Mouse (Mus musculus) kidney, adult 2 months (tissue): Measurements from ENCODE around the gene Spc25. TPM values are rescaled to one million over a fixed set of nuclear protein-coding genes. Genes with fewer than 3 reads are reported as not detected.

Source experiments
- DNase-seq: peaks from one replicate; pipeline ENCODE4 v3.0.0; 2021
- H3K27ac ChIP-seq: fragments of 200-500 bp; 2 replicates; pipeline ENCODE4 v1.5.1; 2012; ENCODE audit warnings: low read depth, low read length, control low read depth, inconsistent platforms; ENCODE audit not compliant: insufficient read depth
- H3K27me3 ChIP-seq: fragments of 200-500 bp; replicated peaks from 2 replicates; pipeline ENCODE4 v1.6.1; 2012; ENCODE audit warnings: mild to moderate bottlenecking, moderate library complexity, low read length, inconsistent platforms; ENCODE audit not compliant: control insufficient read depth, insufficient read depth
- H3K36me3 ChIP-seq: fragments of 200-500 bp; 2 replicates; pipeline ENCODE4 v1.6.1; 2012; ENCODE audit warnings: mild to moderate bottlenecking, moderate library complexity, low read length, inconsistent platforms; ENCODE audit not compliant: control insufficient read depth, insufficient read depth
- H3K4me1 ChIP-seq: fragments of 200-500 bp; 2 replicates; pipeline ENCODE4 v1.6.1; 2011; ENCODE audit warnings: low read length; ENCODE audit not compliant: control insufficient read depth, insufficient read depth
- H3K4me3 ChIP-seq: fragments of 200-500 bp; 2 replicates; pipeline ENCODE4 v1.5.1; 2011; ENCODE audit warnings: mild to moderate bottlenecking, low read depth, low read length, control low read depth; ENCODE audit not compliant: insufficient read depth
- CTCF ChIP-seq: fragments of 200-500 bp; conservative IDR thresholded peaks from 2 replicates; pipeline ENCODE4 v1.5.1; 2011; ENCODE audit warnings: low read depth, mild to moderate bottlenecking, control low read depth, low read length, moderate library complexity, mixed read lengths; ENCODE audit not compliant: insufficient read depth, insufficient read length
- POLR2A ChIP-seq: fragments of 200-500 bp; IDR thresholded peaks from one replicate; pipeline ENCODE4 v1.6.1; 2011; ENCODE audit warnings: low read depth, low read length, control low read depth
- WGBS: fragments of 180-500 bp; shearing (Covaris S2); methylation state at CpG from one replicate; pipeline ENCODE4 v1.1.7; 2018; 5-methylcytosine and 5-hydroxymethylcytosine counted together
- polyA plus RNA-seq: library from polyadenylated mRNA; depleted of rRNA; stranded (reverse); fragments of >200 nt; gene quantifications from 2 replicates; pipeline ENCODE4 v1.2.3, GENCODE M21; 2012

The Spc25 gene
- polyA plus RNA-seq, 1 experiment = 9.3 TPM

GRCm38 (mm10) chr2:69187990-69188389 is 18.0 kb downstream of the Spc25 start:
- 93% methylated on average over 2 of the region's 2 CpGs for WGBS
- Histone ChIP-seq H3K36me3 (no peaks in the 10 kb centered on the region; the same call in 1 of the 2 replicates), H3K27me3 (no peaks in the 10 kb centered on the region), H3K27ac (no peak overlapping the region), H3K4me3 (no peak overlapping the region), H3K4me1 (no peaks in the 10 kb centered on the region)
- DNase-seq = no peak
- TF ChIP-seq CTCF (no peak), POLR2A (no peak)

GRCm38 (mm10) chr2:69179721-69180120 is 26.3 kb downstream of the Spc25 start:
- Histone ChIP-seq H3K4me3 (no peak overlapping the region), H3K27ac (no peak overlapping the region), H3K27me3 (no peaks in the 10 kb centered on the region), H3K36me3 (no peaks in the 10 kb centered on the region), H3K4me1 (no peaks in the 10 kb centered on the region)
- DNase-seq = no peak
- TF ChIP-seq CTCF = no peak
- TF ChIP-seq POLR2A = no peak
- WGBS = 94% methylated on average over 4 of the region's 4 CpGs

- no peaks in the 10 kb centered on the region for H3K27me3 ChIP-seq
- no peak overlapping the region for H3K27ac ChIP-seq
- no peaks in the 10 kb centered on the region for H3K4me1 ChIP-seq
- no peak for DNase-seq
- no peaks in the 10 kb centered on the region for H3K36me3 ChIP-seq
- 65% methylated on average over 5 of the region's 5 CpGs for WGBS
- no peak for TF ChIP-seq POLR2A
- no peak for TF ChIP-seq CTCF
- no peak overlapping the region for H3K4me3 ChIP-seq
These were observed 30.7 kb downstream of the Spc25 start for GRCm38 (mm10) chr2:69175296-69175695.

GRCm38 (mm10) chr2:69170395-69171077 is 35.5 kb downstream of the Spc25 start:
- TF ChIP-seq CTCF (no peak), POLR2A (no peak)
- peak; percentile 17 for DNase-seq
- no peak overlapping the region; the same call in 1 of the 2 replicates for H3K27ac ChIP-seq

GRCm38 (mm10) chr2:69158907-69159306 is 47.1 kb downstream of the Spc25 start:
- H3K4me3 ChIP-seq = no peak overlapping the region
- no peak for DNase-seq
- no peaks in the 10 kb centered on the region for H3K36me3 ChIP-seq
- TF ChIP-seq CTCF (no peak), POLR2A (no peak)
- no peaks in the 10 kb centered on the region for H3K27me3 ChIP-seq
- no peaks in the 10 kb centered on the region; the same call in 1 of the 2 replicates for H3K4me1 ChIP-seq
- no peak overlapping the region for H3K27ac ChIP-seq

More at GRCm38 (mm10) chr2:69170395-69171077, 35.5 kb downstream of the Spc25 start:
- Histone ChIP-seq H3K27me3 (no peaks in the 10 kb centered on the region), H3K36me3 (no peaks in the 10 kb centered on the region), H3K4me3 (no peak overlapping the region), H3K4me1 (no peaks in the 10 kb centered on the region)
- 52% methylated on average over 9 of the region's 9 CpGs for WGBS

- Histone ChIP-seq H3K36me3 (no peaks in the 10 kb centered on the region), H3K4me1 (no peaks in the 10 kb centered on the region; the same call in 1 of the 2 replicates), H3K27me3 (no peaks in the 10 kb centered on the region), H3K27ac (no peak overlapping the region), H3K4me3 (no peak overlapping the region)
- TF ChIP-seq POLR2A (no peak), CTCF (no peak)
- no peak for DNase-seq
- 51% methylated on average over 7 of the region's 7 CpGs for WGBS
These were observed 49.7 kb downstream of the Spc25 start for GRCm38 (mm10) chr2:69156283-69156682.

- no peak for DNase-seq
- WGBS = 66% methylated on average over 3 of the region's 3 CpGs
- no peaks in the 10 kb centered on the region for H3K27me3 ChIP-seq
- no peak overlapping the region for H3K27ac ChIP-seq
- no peak overlapping the region for H3K4me3 ChIP-seq
- H3K36me3 ChIP-seq = no peaks in the 10 kb centered on the region
- no peaks in the 10 kb centered on the region; the same call in 1 of the 2 replicates for H3K4me1 ChIP-seq
- no peak for TF ChIP-seq CTCF
- no peak for TF ChIP-seq POLR2A
These were observed 50.1 kb downstream of the Spc25 start for GRCm38 (mm10) chr2:69155861-69156260.

GRCm38 (mm10) chr2:69150841-69151240 is 55.2 kb downstream of the Spc25 start:
- 91% methylated on average over 5 of the region's 5 CpGs for WGBS
- TF ChIP-seq CTCF (no peak), POLR2A (no peak)
- no peak overlapping the region for H3K4me3 ChIP-seq
- no peaks in the 10 kb centered on the region for H3K27me3 ChIP-seq
- DNase-seq = no peak
- H3K4me1 ChIP-seq = no peaks in the 10 kb centered on the region
- H3K27ac ChIP-seq = no peak overlapping the region
- no peaks in the 10 kb centered on the region for H3K36me3 ChIP-seq
